Mouse (Mus musculus): ENCODE measurements at regions not wholly inside any gene's neighbourhood (a gene's known extent, or its start where the extent isn't known, plus 50 kb on each side); places are given as distances from the start of the nearest gene placed in this dataset.
A peak's percentile ranks its signal among the peaks of the same experiment; 100 is the strongest.

GRCm38 (mm10) chr14:120835758-120836157, 75.3 kb upstream of the Ipo5 start:
- no peak for TF ChIP-seq EP300 (IDR thresholded peaks at IDR 0.05; ENCODE audit: insufficient read depth, low read depth, low read length)
- peak; percentile 53 for TF ChIP-seq CTCF (IDR thresholded peaks at IDR 0.05)

Measured in heart, adult 2 months (tissue).